Mouse (Mus musculus): ENCODE data around the gene Faf1. TPM values are rescaled to one million over a fixed set of nuclear protein-coding genes. Genes with fewer than 3 reads are reported as not detected.

Gene Faf1
- total RNA-seq, 2 experiments from 2014 or later: 43.6 TPM

GRCm38 (mm10) chr4:109762768-109763501 lies 86.5 kb downstream of the Faf1 start:
- DNase-seq: peak; percentile 46
- intact Hi-C loops (cut with DNase I): no loop called here

GRCm38 (mm10) chr4:109769071-109769470 lies 92.7 kb downstream of the Faf1 start:
- no peak for DNase-seq
- intact Hi-C loops (cut with DNase I): no loop called here

GRCm38 (mm10) chr4:109782577-109783114 lies 106.3 kb downstream of the Faf1 start:
- no peak for DNase-seq
- intact Hi-C loops (cut with DNase I): no loop called here

GRCm38 (mm10) chr4:109789347-109790001 lies 113.1 kb downstream of the Faf1 start:
- no peak for DNase-seq
- intact Hi-C loops (cut with DNase I): no loop called here

GRCm38 (mm10) chr4:109792331-109792730 lies 115.9 kb downstream of the Faf1 start:
- DNase-seq: no peak
- intact Hi-C loops (cut with DNase I): no loop called here

- intact Hi-C loops (cut with DNase I): no loop called here
- no peak for DNase-seq
Measured at GRCm38 (mm10) chr4:109793072-109793471, 116.7 kb downstream of the Faf1 start.

- intact Hi-C loops (cut with DNase I): no loop called here
- no peak for DNase-seq
Measured at GRCm38 (mm10) chr4:109797511-109798182, 121.3 kb downstream of the Faf1 start.

GRCm38 (mm10) chr4:109806408-109806807 lies 130.0 kb downstream of the Faf1 start:
- intact Hi-C loops (cut with DNase I): no loop called here
- no peak for DNase-seq

GRCm38 (mm10) chr4:109815161-109815560 lies 138.8 kb downstream of the Faf1 start:
- DNase-seq: no peak
- intact Hi-C loops (cut with DNase I): no loop called here

GRCm38 (mm10) chr4:109815592-109815991 lies 139.2 kb downstream of the Faf1 start:
- intact Hi-C loops (cut with DNase I): no loop called here
- DNase-seq: no peak

GRCm38 (mm10) chr4:109819455-109819854 lies 143.1 kb downstream of the Faf1 start:
- intact Hi-C loops (cut with DNase I): no loop called here
- DNase-seq: no peak

- DNase-seq: no peak
- intact Hi-C loops (cut with DNase I): no loop called here
Measured at GRCm38 (mm10) chr4:109829800-109830199, 153.4 kb downstream of the Faf1 start.

GRCm38 (mm10) chr4:109857851-109858250 lies 181.5 kb downstream of the Faf1 start:
- no peak for DNase-seq
- intact Hi-C loops (cut with DNase I): no loop called here

GRCm38 (mm10) chr4:109858571-109859392 lies 182.4 kb downstream of the Faf1 start:
- intact Hi-C loops (cut with DNase I): no loop called here
- DNase-seq: no peak

GRCm38 (mm10) chr4:109859401-109859800 lies 183.0 kb downstream of the Faf1 start:
- DNase-seq: no peak
- intact Hi-C loops (cut with DNase I): no loop called here

- no peak for DNase-seq
- intact Hi-C loops (cut with DNase I): no loop called here
Measured at GRCm38 (mm10) chr4:109860256-109860655, 183.9 kb downstream of the Faf1 start.

- intact Hi-C loops (cut with DNase I): no loop called here
- DNase-seq: no peak
Measured at GRCm38 (mm10) chr4:109862271-109862670, 185.9 kb downstream of the Faf1 start.

GRCm38 (mm10) chr4:109863021-109863420 lies 186.6 kb downstream of the Faf1 start:
- intact Hi-C loops (cut with DNase I): no loop called here
- no peak for DNase-seq

GRCm38 (mm10) chr4:109868897-109869484 lies 192.6 kb downstream of the Faf1 start:
- no peak for DNase-seq
- intact Hi-C loops (cut with DNase I): no loop called here

- intact Hi-C loops (cut with DNase I): no loop called here
Measured at GRCm38 (mm10) chr4:109884333-109884732, 207.9 kb downstream of the Faf1 start.

More at GRCm38 (mm10) chr4:109884333-109884732, 207.9 kb downstream of the Faf1 start:
- DNase-seq: no peak
